Mouse (Mus musculus) thymus, adult 2 months (tissue): Measurements from ENCODE around the gene Nxph1.

Experiments used
- CTCF ChIP-seq: fragments of 200-500 bp; IDR thresholded peaks from 2 replicates; pipeline ENCODE4 v1.5.1; 2012; ENCODE audit warnings: mild to moderate bottlenecking, control low read depth, low read length, moderate library complexity, borderline replicate concordance; ENCODE audit not compliant: control insufficient read depth, poor library complexity, insufficient read depth; ENCODE audit errors: extremely low read depth
- POLR2A ChIP-seq: fragments of 200-500 bp; IDR thresholded peaks from 2 replicates; pipeline ENCODE4 v1.6.1; 2012; ENCODE audit warnings: mild to moderate bottlenecking, low read length, control low read depth, moderate library complexity; ENCODE audit not compliant: control insufficient read depth, poor library complexity, insufficient read depth; ENCODE audit errors: extremely low read depth

DNA sequence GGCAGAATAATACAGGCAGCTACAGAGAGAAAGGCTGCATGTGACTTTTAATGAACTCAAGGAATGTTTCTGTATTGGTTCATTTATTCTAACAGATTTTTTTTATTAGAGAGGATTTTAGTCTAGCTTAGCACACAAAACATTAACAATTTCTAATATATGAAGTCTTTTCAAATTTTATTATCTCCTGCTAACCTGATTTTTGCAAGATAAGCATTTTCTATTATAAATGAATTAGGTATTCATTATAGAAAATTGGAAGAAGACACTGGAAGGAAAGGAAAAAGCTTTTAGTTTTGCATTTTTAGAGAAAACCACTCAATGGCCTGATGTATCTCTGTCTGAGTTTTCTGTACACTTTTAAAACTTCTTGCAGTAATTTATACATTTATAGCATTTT lies 34.8 kb upstream of the Nxph1 start:
- TF ChIP-seq CTCF (no peak), POLR2A (no peak)
